Mouse (Mus musculus): ENCODE results near the gene Sbf2. TPM values are rescaled to one million over a fixed set of nuclear protein-coding genes. Genes with fewer than 3 reads are reported as not detected.
A peak's percentile ranks its signal among the peaks of the same experiment; 100 is the strongest.
"Not testable (repeated sequence)": the region's sequence is repeated elsewhere in the genome, so short reads cannot be mapped to it uniquely, and the experiment has no call there.

Gene Sbf2
- 10 to 100 TPM; 76.7 to 81.4 TPM for total RNA-seq (2021)
- long read RNA-seq, experiment 1, full-length matches to known transcripts = 1 of 16 reads
- long read RNA-seq, experiment 1, partial matches to known transcripts = 7 of 16 reads
- long read RNA-seq, experiment 1, other reads (novel, unspliced or antisense) = 8 of 16 reads
- long read RNA-seq, experiment 2, full-length matches to known transcripts = 1 of 21 reads
- long read RNA-seq, experiment 2, partial matches to known transcripts = 6 of 21 reads
- long read RNA-seq, experiment 2, other reads (novel, unspliced or antisense) = 14 of 21 reads

DNA sequence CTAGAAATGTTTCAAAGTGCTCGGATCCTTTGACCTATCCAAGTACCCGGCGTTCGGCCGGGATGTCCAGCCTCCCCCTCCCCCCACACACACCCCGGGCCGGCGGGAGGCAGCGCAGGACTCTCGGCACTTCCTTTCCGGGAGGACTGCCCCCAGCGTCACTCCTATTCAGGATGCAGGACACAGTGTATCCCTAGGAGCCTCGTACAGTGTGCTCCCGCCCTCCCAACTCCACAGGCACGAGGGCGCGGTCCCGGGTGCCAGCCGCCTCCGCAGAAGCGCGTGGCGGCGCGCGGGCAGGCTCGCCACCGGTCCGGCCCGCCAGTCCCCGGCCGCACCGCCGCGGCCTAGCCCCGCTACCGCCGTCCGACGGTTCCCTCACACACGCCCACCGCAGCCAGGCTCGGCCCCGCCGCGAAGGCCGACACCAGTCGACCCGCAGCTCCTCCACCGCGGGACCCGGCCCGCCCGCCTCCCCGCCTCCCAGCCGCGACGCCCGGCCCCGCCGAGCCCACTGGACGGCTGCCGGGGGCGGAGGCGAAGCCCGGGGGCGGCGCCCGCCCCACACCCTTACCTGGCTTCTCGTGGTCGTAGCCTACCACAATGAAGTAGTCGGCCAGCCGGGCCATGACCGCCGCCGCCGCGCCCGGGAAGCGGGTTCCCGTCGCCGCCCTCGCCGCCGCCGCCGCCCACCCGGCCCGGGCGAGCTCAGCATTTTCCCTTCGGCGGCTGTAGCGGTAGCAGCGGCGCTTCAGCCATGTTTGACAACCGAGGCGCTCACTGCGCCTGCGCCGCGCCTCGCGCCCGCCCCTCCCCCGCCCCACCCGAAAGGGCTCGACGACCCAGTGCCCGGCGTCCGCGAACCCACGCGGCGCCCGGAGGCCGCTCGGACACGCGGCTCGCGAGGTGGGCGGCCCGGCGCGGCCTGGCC, at the start of gene Sbf2:
Gene Sbf2, minus strand, starts transcription at position 790 of the 931 bp plus-strand sequence.
- DNase-seq (ENCODE audit: low spot score in 2 of 2) = peak; percentile 69 to 79

DNA sequence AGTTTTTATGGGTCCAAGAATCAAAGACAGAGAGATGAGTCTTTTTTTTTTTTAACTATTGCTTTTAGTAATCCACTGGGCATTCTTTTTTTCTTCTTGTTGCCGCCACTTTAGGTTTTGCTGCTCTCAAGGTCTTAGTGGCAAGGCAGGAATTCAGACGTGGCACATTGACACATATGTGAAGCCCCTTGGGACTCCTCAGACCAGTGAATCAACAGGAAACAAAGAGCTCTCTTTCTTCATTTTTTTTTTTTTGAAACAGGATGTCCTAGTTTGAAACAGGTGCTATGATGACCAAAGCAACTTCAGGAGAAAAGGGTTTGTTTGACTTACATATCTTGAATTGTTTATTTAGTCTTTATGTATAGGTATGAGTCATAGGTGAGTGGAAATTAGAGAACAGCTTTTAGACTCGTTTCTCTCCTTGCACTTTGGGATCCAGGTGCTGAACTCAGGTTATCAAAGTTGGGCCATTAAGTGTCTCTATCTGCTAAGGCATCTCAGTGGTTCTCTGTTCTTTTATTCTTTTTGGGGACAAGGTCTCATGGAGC, 43.7 kb upstream of the Sbf2 start:
- no peak for DNase-seq (ENCODE audit: low spot score in 2 of 2)

DNA sequence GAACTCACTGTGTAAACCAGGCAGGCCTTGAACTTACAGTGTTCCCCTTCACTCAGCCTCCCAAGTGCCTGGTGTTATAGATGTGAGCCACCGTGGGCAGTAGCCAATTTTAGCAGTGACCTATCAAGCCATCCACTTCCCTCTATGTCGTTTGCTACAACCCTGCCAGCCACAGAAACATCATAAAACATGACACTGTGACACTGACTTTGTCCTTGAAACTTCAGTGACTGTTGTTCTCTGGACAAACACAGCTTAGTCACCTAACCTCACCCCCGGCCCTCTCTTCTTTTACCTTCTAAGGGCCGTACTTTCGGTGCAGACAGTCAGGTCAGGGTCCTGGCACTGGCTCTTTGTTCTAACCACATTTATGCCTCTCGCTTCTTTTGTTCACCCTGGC, 41.2 kb upstream of the Sbf2 start:
- no peak for DNase-seq (ENCODE audit: low spot score in 2 of 2)

DNA sequence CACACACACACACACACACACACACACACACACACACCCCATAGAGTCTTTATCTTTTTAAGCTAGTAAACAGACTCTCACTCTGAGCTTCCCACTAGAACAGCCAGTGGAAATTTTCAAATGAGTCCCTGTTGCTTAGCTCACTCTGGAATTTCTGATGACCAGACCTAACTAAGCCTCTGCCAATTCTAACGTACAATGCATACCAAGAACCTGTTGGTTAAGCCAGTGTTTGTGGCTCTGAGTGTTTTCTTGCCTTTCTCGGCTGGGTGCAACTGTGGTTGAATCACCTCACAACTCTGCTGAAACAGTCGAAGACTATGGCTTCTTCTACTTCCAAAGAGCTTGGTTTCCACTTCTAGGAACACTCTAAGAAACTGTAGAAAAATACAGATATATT, 40.5 kb upstream of the Sbf2 start:
- no peak for DNase-seq (ENCODE audit: low spot score in 2 of 2)

DNA sequence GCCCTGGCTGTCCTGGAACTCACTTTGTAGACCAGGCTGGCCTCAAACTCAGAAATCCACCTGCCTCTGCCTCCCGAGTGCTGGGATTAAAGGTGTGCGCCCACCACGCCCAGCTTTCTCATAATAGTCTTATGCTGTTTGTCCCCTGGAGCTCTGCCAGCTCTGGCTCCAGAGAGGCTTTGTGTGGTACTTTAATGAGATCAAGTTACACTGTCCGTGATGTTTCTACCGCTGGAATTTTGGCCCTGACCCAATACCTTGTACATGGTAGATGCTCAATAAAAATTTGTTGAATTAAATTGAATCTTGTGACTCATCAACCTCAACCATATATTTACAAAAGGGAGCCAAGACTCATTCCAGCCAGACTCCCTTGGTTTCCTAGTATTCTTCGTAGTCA, 36.4 kb upstream of the Sbf2 start:
- no peak for DNase-seq (ENCODE audit: low spot score in 2 of 2)

DNA sequence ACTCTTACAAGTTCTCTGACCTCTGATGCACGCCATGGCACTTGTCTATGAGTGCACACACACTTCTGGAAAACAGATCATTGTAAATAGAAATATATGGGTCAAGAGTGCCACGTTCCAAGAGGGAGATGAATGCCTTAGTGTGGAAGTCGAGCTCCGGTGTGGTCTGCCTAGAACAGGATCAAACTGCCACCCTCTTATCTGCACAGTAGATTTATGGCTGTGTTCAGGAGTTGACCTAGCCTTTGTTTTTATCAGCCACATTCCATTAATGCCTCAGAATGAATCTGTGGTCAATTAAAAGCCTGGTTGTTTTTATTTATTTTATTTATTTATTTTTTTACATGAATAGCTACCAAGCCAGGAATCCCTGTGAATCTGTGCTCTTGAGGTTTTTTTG, 35.8 kb upstream of the Sbf2 start:
- no peak for DNase-seq (ENCODE audit: low spot score in 2 of 2)

DNA sequence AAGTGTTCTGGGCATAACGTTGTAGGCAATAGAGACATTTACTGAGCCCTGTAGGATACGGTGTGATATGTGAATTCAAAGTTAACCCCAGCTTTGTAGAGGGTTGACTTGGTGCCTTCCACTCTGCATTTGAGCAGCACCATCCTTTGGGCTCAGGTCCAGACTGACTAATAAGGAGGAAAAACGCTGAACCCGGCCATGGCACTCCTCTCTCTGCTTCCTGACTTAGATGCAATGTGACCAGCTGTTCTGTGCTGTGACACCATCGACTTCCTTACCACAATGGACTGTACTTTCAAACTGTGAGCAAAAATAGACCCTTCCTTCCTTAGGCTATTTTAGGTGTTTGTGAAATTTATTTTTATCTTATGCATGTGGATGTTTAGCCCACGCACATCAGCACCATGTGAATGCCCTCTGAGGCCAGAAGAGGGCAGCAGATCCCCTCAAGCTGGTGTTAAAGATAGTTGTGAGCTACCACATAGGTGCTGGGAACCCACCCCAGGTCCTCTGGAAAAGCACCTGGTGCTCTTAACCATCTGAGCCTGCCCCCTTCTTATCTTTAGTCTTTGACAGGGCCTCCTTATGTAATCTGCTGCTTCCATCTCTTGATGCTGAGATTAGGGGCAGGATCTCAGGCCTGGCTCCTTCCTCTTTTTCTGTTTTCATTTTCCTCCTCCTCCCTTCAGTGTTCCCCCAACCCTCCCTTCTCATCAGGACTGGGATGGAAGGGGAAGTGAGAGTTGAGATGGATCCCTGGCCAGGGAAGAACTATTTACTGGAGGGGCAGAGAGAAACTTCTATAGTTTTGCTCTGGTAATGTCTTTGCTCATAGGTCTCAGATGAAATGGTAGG, 34.6 kb upstream of the Sbf2 start:
- DNase-seq (ENCODE audit: low spot score in 2 of 2) = no peak

DNA sequence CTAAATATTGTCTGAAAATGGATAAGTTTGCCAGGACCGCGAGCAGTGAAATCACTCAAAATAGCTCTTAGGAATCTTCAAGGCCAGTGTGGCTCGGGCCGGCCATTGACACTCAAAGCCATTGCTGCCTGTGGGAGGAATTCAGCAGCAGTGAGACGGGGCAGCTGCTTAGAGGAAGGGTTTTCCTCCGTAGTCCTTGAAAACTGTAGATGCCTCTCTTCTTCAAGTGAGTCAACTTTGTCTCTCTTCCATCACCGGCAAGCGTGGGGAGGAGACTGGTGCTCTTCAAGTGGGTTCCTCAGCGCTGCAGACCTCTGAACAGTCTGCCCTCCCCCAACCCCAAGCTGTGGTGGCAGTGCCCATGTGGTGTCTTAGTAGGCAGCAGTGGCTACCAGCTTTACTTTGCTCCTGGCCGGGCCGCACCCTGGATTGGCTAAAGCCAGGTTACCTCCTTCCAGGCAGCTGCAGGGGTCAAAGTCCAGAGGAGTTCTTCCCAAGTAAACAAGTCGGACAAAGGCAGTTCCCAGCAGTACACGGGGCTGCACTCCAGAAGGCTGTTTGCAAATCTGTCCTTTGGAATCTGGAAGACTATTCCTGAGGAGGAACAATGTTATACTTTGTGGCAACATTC, 33.8 kb upstream of the Sbf2 start:
- DNase-seq (ENCODE audit: low spot score in 2 of 2) = no peak

DNA sequence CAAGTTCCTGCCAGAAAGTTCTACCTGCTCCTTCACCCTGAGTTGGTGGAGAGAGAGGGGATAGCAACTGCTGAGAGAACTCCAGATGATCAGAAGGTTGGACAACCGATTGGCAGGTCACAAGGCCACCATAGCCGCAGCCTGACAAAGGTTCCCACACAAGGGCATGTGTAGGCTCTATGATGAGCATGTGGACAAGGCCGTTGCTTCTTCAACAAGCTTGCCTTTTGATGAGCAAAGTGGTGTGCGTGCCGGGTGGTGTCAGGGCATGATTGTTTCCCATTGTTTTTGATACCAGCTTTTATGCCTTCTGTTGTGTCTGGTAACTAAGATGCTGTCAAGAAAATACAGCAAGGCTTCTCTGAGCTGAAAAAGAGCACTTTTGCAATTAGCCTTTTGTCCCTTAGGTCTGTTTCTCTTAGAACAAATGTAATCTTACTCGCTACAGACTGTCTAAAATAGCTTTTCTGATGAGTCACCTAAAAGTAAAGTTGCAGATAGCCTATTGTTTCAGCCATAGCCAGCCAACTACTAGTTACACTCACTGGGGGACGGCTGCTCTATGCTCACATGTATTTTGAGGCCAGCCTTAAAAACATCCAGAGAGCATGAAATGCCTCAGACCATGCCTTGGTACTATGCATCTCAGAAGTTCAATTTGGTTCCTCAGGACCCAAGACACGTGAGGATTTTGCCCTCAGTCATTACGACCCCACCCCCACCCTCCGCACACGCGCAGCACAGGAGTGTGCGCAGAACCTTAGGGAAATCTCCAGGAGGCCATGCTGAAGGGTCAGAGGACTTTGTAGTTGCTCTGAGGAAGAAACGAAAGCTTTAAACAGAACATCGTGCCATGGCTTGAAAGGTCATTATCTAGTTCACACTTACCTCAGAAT, 33.1 kb upstream of the Sbf2 start:
- DNase-seq (ENCODE audit: low spot score in 2 of 2) = no peak

DNA sequence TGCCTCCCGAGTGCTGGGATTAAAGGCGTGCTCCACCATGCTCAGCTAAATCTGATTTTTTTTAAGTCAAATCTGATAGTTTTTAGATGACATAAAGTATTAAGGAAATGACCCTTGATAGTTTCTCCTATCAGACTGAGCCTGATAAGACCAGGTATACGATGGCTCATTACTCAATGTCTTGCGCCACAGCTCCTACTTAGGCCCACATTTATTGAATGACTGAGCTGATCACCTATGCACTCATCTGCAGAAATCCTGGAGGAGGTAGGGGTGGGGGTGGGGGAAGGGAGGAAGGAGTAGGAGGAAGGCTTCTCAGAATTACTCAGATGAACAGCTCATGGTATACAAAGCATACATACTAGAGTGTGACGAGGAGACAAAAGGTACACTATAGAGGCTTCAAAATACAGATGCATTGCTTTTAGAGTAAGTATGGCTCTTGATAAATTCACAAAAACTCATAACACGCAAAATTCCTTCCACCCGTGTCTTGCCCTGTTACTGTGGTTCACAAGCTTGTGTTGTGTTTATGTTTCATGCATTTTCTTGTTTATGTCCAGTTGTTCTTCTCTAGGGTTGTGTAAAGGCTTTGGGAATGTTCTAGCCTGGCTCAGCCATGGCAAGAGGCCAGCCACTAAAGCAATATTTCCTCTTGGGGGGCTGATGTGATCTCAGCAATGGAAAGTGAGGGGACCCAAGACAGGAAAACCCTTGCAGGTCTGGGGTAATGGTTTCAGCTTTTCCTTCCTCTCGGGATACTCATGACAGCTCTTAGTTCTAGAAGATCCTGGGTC, 32.1 kb upstream of the Sbf2 start:
- DNase-seq (ENCODE audit: low spot score in 2 of 2) = no peak

DNA sequence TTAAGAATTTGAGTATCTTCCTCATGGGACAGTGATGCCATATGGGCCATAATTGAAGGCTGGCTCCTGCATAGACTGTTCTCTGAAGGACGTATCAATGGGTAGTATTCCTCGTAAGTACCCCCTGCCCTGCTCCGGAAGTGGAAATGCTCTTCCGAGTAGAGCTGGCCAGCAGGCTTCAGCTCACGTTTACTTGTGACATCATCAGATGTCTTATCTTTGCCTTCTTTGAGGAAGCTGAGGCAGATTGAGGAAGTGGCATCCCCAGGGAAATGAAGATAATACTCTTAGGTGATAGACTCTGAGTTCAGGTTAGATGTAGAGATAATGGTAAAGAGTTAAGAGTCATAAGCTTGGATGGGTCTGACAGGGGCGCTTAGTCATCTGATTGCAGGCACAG, 31.1 kb upstream of the Sbf2 start:
- no peak for DNase-seq (ENCODE audit: low spot score in 2 of 2)

DNA sequence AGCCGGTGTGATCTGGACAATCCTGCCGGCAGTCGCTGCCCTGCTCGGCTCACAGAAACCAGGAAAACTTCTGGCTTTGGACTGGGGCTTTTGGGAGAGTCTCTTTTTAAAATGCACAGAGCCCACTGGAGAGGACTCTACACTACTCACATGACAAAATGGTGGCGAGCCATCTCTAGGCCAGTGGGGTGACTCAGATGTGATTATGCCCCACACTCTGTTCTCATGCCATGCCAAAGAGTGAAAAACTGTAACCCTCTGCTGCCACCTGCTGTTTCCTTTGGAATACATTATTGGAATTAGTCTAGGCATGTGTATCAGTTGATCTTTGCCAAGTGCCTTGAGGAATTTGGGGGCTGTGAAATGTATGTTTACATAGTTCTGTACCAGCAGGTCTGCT, 30.6 kb upstream of the Sbf2 start:
- peak; percentile 54 to 81 for DNase-seq (ENCODE audit: low spot score in 2 of 2)

DNA sequence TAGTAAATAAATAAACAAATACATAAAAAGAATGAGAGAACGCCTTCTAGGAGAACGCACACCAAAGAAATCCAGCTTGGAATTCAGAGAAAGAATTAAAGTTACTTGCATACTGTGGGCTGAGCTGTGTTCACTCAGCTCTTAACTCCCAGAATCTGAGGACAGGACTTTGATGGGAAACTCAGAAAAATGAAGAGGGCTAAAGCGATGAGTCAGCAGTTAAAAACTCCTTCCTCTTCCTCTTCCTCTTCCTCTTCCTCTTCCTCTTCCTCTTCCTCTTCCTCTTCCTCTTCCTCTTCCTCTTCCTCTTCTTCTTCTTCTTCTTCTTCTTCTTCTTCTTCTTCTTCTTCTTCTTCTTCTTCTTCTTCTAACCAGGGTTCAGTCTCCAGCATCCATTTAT, 25.2 kb upstream of the Sbf2 start:
- not testable (repeated sequence) for DNase-seq (ENCODE audit: low spot score in 2 of 2)

DNA sequence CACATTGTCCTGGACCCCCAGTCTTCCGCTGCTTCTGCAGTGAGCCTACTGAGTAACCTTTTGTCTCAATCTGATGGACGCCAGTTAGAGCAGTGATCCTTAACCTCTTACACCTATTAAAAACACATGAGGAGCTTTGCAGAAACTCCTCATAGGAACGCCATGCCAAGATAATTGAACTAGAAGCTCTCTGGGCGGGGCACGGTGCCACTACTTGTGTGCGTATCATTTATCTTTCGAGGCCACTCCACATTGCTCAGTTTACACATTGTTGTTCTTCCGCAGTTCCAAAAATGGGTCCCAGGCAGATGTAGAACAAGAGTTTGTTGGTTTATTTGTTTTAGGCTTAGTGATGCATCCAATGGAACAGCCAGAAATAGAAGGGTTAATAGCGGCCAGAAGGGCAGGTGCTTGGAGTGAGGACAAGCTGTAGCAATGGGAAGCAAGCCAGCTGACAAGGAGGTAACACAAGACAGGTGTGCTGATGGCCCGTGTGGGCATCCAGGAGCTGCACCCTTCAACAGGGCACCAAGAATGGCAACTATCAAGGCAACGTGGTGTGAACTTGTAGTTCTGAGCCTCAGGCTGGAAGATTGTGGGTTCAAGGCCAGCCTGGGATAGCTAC, 24.7 kb upstream of the Sbf2 start:
- DNase-seq (ENCODE audit: low spot score in 2 of 2) = no peak

DNA sequence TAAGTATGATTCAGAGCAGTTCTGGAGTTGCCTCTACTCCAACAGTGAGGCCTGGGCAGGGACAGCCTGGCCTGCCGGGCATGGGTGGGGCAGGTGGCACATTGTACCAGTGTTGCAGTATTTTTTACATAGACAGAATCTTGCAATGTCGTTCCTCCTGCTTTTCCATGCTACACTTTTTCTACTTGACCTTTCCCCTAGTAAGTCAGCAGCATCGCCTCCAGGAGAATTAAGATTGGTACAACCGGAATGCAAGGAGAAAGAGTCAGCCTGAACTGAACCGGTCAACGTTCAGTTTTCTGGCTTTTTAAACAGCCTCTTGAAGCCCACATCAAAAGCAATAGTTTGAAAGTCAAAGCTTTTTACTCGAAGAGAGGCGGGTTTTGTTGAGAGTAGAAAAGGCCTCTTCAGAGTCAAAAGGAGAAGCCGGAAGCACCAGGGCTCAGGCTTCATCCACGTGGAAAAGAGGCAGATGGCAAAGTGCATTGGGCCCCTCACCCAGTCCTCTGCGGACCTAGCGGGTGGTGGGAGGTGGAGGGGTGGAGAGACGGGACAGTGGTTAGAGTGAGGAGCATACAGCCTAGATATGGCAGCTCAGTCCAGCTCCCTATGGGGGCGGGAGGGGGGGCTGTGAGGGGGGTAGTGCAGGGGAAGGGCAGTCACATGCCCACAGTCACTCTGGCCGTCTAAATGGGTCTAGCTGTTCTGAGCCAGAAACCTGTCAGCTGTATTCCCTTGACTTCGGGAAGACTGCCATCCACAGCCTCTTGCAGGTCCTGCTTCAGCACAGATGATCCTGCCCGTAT, 23.8 kb upstream of the Sbf2 start:
- DNase-seq (ENCODE audit: low spot score in 2 of 2) = no peak

DNA sequence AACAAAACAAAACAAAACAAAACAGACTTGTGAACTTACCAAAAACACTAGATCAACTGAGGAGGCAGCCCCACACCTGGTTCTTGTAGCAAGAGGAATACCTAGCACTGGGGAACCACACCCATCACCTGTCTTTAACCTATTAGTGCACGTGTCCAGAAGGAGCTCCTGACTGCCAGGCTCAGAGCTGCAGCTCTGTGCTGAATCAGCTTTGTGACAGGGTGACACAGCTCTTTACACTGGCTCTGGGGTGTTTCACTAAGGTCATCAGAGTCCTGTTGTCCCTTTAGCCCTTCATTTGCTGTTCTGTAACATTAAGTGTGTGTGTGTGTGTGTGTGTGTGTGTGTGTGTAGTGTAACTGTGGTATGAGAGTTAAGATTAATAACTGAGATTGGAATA, 21.8 kb upstream of the Sbf2 start:
- DNase-seq (ENCODE audit: low spot score in 2 of 2) = no peak

DNA sequence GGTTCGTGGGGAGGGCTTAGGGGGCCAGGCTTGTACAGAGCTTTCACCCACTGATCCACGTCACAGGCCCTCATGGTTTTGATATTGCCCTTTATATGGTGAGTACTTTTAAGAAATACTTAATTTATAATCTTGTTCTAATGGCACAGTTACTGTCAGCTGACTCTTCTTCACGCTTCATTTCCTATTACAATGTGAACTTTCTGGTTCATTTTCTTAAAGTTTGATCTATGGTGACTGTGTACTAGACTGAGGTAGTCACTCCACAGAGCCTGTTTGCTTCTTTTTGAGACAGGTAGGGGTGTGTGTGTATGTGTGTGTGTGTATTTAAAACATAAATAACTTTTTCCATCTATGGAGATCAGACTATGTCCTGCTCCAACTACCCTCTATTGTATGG, 21.2 kb upstream of the Sbf2 start:
- DNase-seq (ENCODE audit: low spot score in 2 of 2) = no peak

Measured in layer of hippocampus, postnatal 14 days (tissue).